Mouse (Mus musculus) neutrophil, adult 5-6 weeks (primary cell): ENCODE results near the gene Cdk5rap3. TPM values are rescaled to one million over a fixed set of nuclear protein-coding genes. Genes with fewer than 3 reads are reported as not detected.

ENCODE experiments used
- ATAC-seq: fragments of 151-379, 151-347 bp; 2 replicates; pipeline ENCODE4 v1.8.0; 2017; ENCODE audit warnings: mild to moderate bottlenecking, moderate TSS enrichment; ENCODE audit not compliant: insufficient number of reproducible peaks, poor library complexity, low FRiP score, severe bottlenecking; ENCODE audit errors: extremely low read depth
- total RNA-seq: library from RNA; stranded (forward); fragments of 200-1000 nt; gene quantifications from 2 replicates; pipeline ENCODE4 v1.2.3, GENCODE M21; 2017

The Cdk5rap3 gene
- total RNA-seq, 1 experiment from 2014 or later = 22.6 TPM

- ATAC-seq = no peak
Measured at GRCm38 (mm10) chr11:96872441-96873379, 43.6 kb downstream of the Cdk5rap3 start.

- ATAC-seq = peak; percentile 40; the same call in 1 of the 2 replicates
Measured at GRCm38 (mm10) chr11:96867149-96867548, 49.1 kb downstream of the Cdk5rap3 start.

- no peak for ATAC-seq
Measured at GRCm38 (mm10) chr11:96863206-96863995, 52.9 kb downstream of the Cdk5rap3 start.

DNA sequence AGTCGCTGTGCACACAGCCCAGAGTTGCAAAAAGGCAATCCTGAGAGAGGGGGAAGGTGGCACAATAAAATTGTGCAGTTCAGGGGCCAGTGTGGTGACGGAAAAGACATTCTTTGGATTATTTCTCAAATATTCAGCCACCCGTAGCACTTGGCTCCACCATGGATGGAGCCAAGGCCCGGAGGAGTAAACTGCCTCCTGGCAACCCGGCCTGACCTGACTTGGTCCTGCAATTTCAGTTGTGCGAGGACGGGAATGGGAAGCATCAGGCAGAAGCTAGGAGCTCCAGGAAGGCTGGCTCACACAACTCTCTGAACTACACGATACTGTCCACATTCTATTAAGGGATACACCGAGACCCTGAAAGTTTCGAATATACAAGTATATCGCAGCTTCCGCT lies 53.8 kb downstream of the Cdk5rap3 start:
- ATAC-seq = no peak

- peak; percentile 96 for ATAC-seq
Measured at GRCm38 (mm10) chr11:96861878-96862289, 54.4 kb downstream of the Cdk5rap3 start.

- ATAC-seq = no peak
Measured at GRCm38 (mm10) chr11:96861446-96861845, 54.9 kb downstream of the Cdk5rap3 start.

DNA sequence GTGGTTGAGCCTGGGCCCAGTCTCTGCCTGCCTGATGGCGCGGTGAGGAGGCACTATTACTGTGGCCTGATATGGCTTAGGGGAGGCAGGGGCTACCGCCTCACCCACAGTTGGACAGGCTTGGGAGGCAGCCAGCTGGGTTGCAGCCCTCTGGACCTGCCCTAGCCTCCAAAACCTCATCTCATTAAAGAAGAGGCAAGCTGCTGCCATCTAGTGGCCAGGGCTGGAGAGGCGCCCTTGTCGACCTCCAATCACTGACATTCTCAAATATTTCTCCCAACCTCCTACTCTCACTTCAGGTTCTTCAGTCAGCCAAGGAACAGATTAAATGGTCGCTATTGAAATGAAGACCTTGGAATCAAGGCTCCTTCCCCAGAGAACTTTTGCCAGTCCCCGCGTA lies 55.7 kb downstream of the Cdk5rap3 start:
- ATAC-seq = peak; percentile 56

DNA sequence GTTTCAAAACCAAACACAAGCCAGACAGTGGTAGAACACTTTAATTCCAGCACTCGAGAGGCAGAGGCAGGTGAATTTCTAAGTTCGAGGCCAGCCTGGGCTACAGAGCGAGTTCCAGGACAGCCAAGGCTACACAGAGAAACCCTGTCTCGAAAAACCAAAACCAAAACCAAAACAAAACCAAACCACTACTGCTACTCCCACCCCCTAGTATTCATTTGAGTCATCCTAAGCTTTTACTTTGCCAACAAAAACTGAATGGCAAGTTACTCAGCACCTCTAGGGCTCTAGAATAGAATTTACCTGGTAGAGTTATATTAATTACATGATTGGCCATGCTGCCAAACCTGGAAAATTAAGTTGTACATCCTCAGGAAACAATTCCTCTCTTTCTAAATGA lies 56.7 kb downstream of the Cdk5rap3 start:
- no peak for ATAC-seq

- no peak for ATAC-seq
Measured at GRCm38 (mm10) chr11:96857446-96857845, 58.9 kb downstream of the Cdk5rap3 start.

Other genes with a start within 250 kb of the Cdk5rap3 start
- 66.2 and 79.5 TPM in 2 replicates for gene Snx11, start 138.9 kb downstream of the Cdk5rap3 start, total RNA-seq
- 50.9 and 58.0 TPM in 2 replicates for gene Cbx1, start 127.4 kb downstream of the Cdk5rap3 start, total RNA-seq
- 48.5 and 53.8 TPM in 2 replicates for gene Nfe2l1, start 86.5 kb downstream of the Cdk5rap3 start, total RNA-seq
- gene Copz2, start 66.6 kb downstream of the Cdk5rap3 start, total RNA-seq = not detected in 2 replicates
- gene Prr15l, start 11.6 kb upstream of the Cdk5rap3 start, total RNA-seq = 0.23 and 0.61 TPM in 2 replicates
- gene Pnpo, start 27.5 kb upstream of the Cdk5rap3 start, total RNA-seq = 15.6 and 17.3 TPM in 2 replicates
- gene Sp2, start 66.5 kb upstream of the Cdk5rap3 start, total RNA-seq = 9.3 and 9.8 TPM in 2 replicates
- 0.25 TPM in 1 of 2 replicates, not detected in the other for gene Sp6, start 96.9 kb upstream of the Cdk5rap3 start, total RNA-seq
- 3.6 and 10.8 TPM in 2 replicates for gene Scrn2, start 113.4 kb upstream of the Cdk5rap3 start, total RNA-seq
- gene Lrrc46, start 124.9 kb upstream of the Cdk5rap3 start, total RNA-seq = 0.47 TPM in 1 of 2 replicates, not detected in the other
- 15.9 and 23.8 TPM in 2 replicates for gene Mrpl10, start 125.1 kb upstream of the Cdk5rap3 start, total RNA-seq
- gene Osbpl7, start 134.1 kb upstream of the Cdk5rap3 start, total RNA-seq = 20.9 and 22.7 TPM in 2 replicates
- gene Tbx21, start 198.8 kb upstream of the Cdk5rap3 start, total RNA-seq = 1.3 and 1.4 TPM in 2 replicates
- gene Tbkbp1, start 235.0 kb upstream of the Cdk5rap3 start, total RNA-seq = 11.3 and 13.2 TPM in 2 replicates